Mouse (Mus musculus): ENCODE data around the gene Abcf1. TPM values are rescaled to one million over a fixed set of nuclear protein-coding genes. Genes with fewer than 3 reads are reported as not detected.

The Abcf1 gene
- polyA plus RNA-seq, 1 experiment from 2014 or later, result 102 TPM

GRCm38 (mm10) chr17:35998545-35999305 is 29.2 kb upstream of the Abcf1 start:
- ATAC-seq (ENCODE audit: insufficient number of reproducible peaks, insufficient read depth, low FRiP score, low TSS enrichment, low read depth), result no peak
- Histone ChIP-seq H3K4me2 (no peak overlapping the region), H3K27ac (no peak overlapping the region), H3K27me3 (no peaks in the 10 kb centered on the region), H3K9ac (replicated peaks) (no peak overlapping the region), H3K4me3 (replicated peaks) (no peak overlapping the region), H3K4me1 (replicated peaks) (peaks cover 14% of the 10 kb centered on the region), H3K9me3 (no peaks in the 10 kb centered on the region), H3K36me3 (no peaks in the 10 kb centered on the region)
- WGBS, result 92% methylated on average over 6 of the region's 6 CpGs

- no peak overlapping the region for H3K9ac ChIP-seq (replicated peaks)
- 57% methylated on average over 12 of the region's 12 CpGs for WGBS
- no peak overlapping the region for H3K4me3 ChIP-seq (replicated peaks)
- no peak overlapping the region for H3K27ac ChIP-seq
- H3K4me1 ChIP-seq (replicated peaks), result peaks cover 14% of the 10 kb centered on the region
- no peaks in the 10 kb centered on the region for H3K36me3 ChIP-seq
- H3K27me3 ChIP-seq, result no peaks in the 10 kb centered on the region
- H3K4me2 ChIP-seq, result no peak overlapping the region; the same call in 1 of the 2 replicates
- H3K9me3 ChIP-seq, result no peaks in the 10 kb centered on the region
- ATAC-seq (ENCODE audit: insufficient number of reproducible peaks, insufficient read depth, low FRiP score, low TSS enrichment, low read depth), result no peak
Observed at GRCm38 (mm10) chr17:35997713-35998510, 28.4 kb upstream of the Abcf1 start.

GRCm38 (mm10) chr17:35996949-35997348 is 27.4 kb upstream of the Abcf1 start:
- 5% methylated on average over 11 of the region's 11 CpGs for WGBS
- H3K27me3 ChIP-seq, result no peaks in the 10 kb centered on the region
- peak; percentile 32; the same call in 1 of the 2 replicates for ATAC-seq (ENCODE audit: insufficient number of reproducible peaks, insufficient read depth, low FRiP score, low TSS enrichment, low read depth)

GRCm38 (mm10) chr17:35994879-35995240 is 25.3 kb upstream of the Abcf1 start:
- WGBS, result 3% methylated on average over 14 of the region's 14 CpGs
- no peak for ATAC-seq (ENCODE audit: insufficient number of reproducible peaks, insufficient read depth, low FRiP score, low TSS enrichment, low read depth)
- H3K4me2 ChIP-seq, result peak overlapping the region; percentile 76
- peaks cover 14% of the 10 kb centered on the region for H3K4me1 ChIP-seq (replicated peaks)
- peak overlapping the region; percentile 71 for H3K9ac ChIP-seq (replicated peaks)
- peak overlapping the region; percentile 60 for H3K4me3 ChIP-seq (replicated peaks)
- H3K27ac ChIP-seq, result no peak overlapping the region
- no peaks in the 10 kb centered on the region for H3K27me3 ChIP-seq
- no peaks in the 10 kb centered on the region for H3K9me3 ChIP-seq
- 0 out of 2 replicates have a peak, but pooled peaks cover 1% of the 10 kb centered on the region for H3K36me3 ChIP-seq

More at GRCm38 (mm10) chr17:35996949-35997348, 27.4 kb upstream of the Abcf1 start:
- Histone ChIP-seq H3K4me1 (replicated peaks) (peaks cover 14% of the 10 kb centered on the region), H3K4me2 (no peak overlapping the region), H3K36me3 (no peaks in the 10 kb centered on the region), H3K27ac (no peak overlapping the region), H3K9ac (replicated peaks) (no peak overlapping the region), H3K9me3 (no peaks in the 10 kb centered on the region), H3K4me3 (replicated peaks) (no peak overlapping the region)

- peak; percentile 59 for ATAC-seq (ENCODE audit: insufficient number of reproducible peaks, insufficient read depth, low FRiP score, low TSS enrichment, low read depth)
- no peak overlapping the region for H3K27ac ChIP-seq
- WGBS, result 3% methylated on average over 31 of the region's 31 CpGs
Observed at GRCm38 (mm10) chr17:35994175-35994878, 24.8 kb upstream of the Abcf1 start.

GRCm38 (mm10) chr17:35993675-35994074 is 24.1 kb upstream of the Abcf1 start:
- peaks cover 13% of the 10 kb centered on the region for H3K36me3 ChIP-seq
- peaks cover 14% of the 10 kb centered on the region for H3K4me1 ChIP-seq (replicated peaks)
- no peaks in the 10 kb centered on the region for H3K9me3 ChIP-seq
- WGBS, result 8% methylated on average over 17 of the region's 17 CpGs
- peak overlapping the region; percentile 76 for H3K4me2 ChIP-seq
- no peaks in the 10 kb centered on the region for H3K27me3 ChIP-seq
- peak; percentile 68 for ATAC-seq (ENCODE audit: insufficient number of reproducible peaks, insufficient read depth, low FRiP score, low TSS enrichment, low read depth)
- H3K4me3 ChIP-seq (replicated peaks), result peak overlapping the region; percentile 60
- H3K27ac ChIP-seq, result no peak overlapping the region
- no peak overlapping the region for H3K9ac ChIP-seq (replicated peaks)

More at GRCm38 (mm10) chr17:35994175-35994878, 24.8 kb upstream of the Abcf1 start:
- Histone ChIP-seq H3K4me3 (replicated peaks) (peak overlapping the region; percentile 60), H3K36me3 (peaks cover 6% of the 10 kb centered on the region), H3K9ac (replicated peaks) (peak overlapping the region; percentile 71), H3K4me2 (peak overlapping the region; percentile 76), H3K27me3 (no peaks in the 10 kb centered on the region), H3K4me1 (replicated peaks) (peaks cover 14% of the 10 kb centered on the region), H3K9me3 (no peaks in the 10 kb centered on the region)

GRCm38 (mm10) chr17:35991781-35992180 is 22.2 kb upstream of the Abcf1 start:
- Histone ChIP-seq H3K4me3 (replicated peaks) (no peak overlapping the region), H3K36me3 (peaks cover 32% of the 10 kb centered on the region), H3K9ac (replicated peaks) (no peak overlapping the region), H3K27ac (no peak overlapping the region), H3K9me3 (no peaks in the 10 kb centered on the region), H3K4me1 (replicated peaks) (peaks cover 8% of the 10 kb centered on the region), H3K27me3 (no peaks in the 10 kb centered on the region), H3K4me2 (0 out of 2 replicates have a peak overlapping the region, but pooled peaks have one; percentile 7)
- 45% methylated on average over 10 of the region's 10 CpGs for WGBS
- no peak for ATAC-seq (ENCODE audit: insufficient number of reproducible peaks, insufficient read depth, low FRiP score, low TSS enrichment, low read depth)

- H3K9me3 ChIP-seq, result no peaks in the 10 kb centered on the region
- no peak overlapping the region for H3K27ac ChIP-seq
- H3K4me1 ChIP-seq (replicated peaks), result peaks cover 22% of the 10 kb centered on the region
- H3K27me3 ChIP-seq, result no peaks in the 10 kb centered on the region
- WGBS, result 91% methylated on average over 9 of the region's 9 CpGs
- peaks cover 60% of the 10 kb centered on the region for H3K36me3 ChIP-seq
- no peak overlapping the region for H3K9ac ChIP-seq (replicated peaks)
- ATAC-seq (ENCODE audit: insufficient number of reproducible peaks, insufficient read depth, low FRiP score, low TSS enrichment, low read depth), result no peak
- H3K4me2 ChIP-seq, result 0 out of 2 replicates have a peak overlapping the region, but pooled peaks have one; percentile 89
- H3K4me3 ChIP-seq (replicated peaks), result no peak overlapping the region
Observed at GRCm38 (mm10) chr17:35981776-35982175, 12.2 kb upstream of the Abcf1 start.

- ATAC-seq (ENCODE audit: insufficient number of reproducible peaks, insufficient read depth, low FRiP score, low TSS enrichment, low read depth), result peak; percentile 39; the same call in 1 of the 2 replicates
- H3K9me3 ChIP-seq, result no peaks in the 10 kb centered on the region
- peaks cover 22% of the 10 kb centered on the region for H3K4me1 ChIP-seq (replicated peaks)
- H3K4me3 ChIP-seq (replicated peaks), result peak overlapping the region; percentile 88
- H3K36me3 ChIP-seq, result peaks cover 59% of the 10 kb centered on the region
- 1% methylated on average over 29 of the region's 29 CpGs for WGBS
- H3K27ac ChIP-seq, result peak overlapping the region; percentile 95
- H3K9ac ChIP-seq (replicated peaks), result peak overlapping the region; percentile 83
- H3K4me2 ChIP-seq, result peak overlapping the region; percentile 89
- H3K27me3 ChIP-seq, result no peaks in the 10 kb centered on the region
Observed at GRCm38 (mm10) chr17:35980363-35980754, 10.8 kb upstream of the Abcf1 start.

GRCm38 (mm10) chr17:35979401-35980362 is 10.1 kb upstream of the Abcf1 start, which contains the start of the genes Gnl1 and Prr3:
Gnl1 (plus strand) TSS chr17:35979851.
Prr3 (minus strand) TSS chr17:35980236.
- peaks cover 22% of the 10 kb centered on the region for H3K4me1 ChIP-seq (replicated peaks)
- H3K4me2 ChIP-seq, result peak within 1 kb of the TSS; percentile 89
- no peaks in the 10 kb centered on the region for H3K27me3 ChIP-seq
- peak within 1 kb of the TSS; percentile 95 for H3K27ac ChIP-seq
- H3K36me3 ChIP-seq, result peaks cover 55% of the 10 kb centered on the region
- ATAC-seq (ENCODE audit: insufficient number of reproducible peaks, insufficient read depth, low FRiP score, low TSS enrichment, low read depth), result peak; percentile 86
- H3K4me3 ChIP-seq (replicated peaks), result peak within 1 kb of the TSS; percentile 88
- peak within 1 kb of the TSS; percentile 83 for H3K9ac ChIP-seq (replicated peaks)
- under 1% methylated on average over 102 of the region's 109 CpGs for WGBS
- H3K9me3 ChIP-seq, result no peaks in the 10 kb centered on the region
